Mouse (Mus musculus) lung, adult 2 months (tissue): ENCODE results near the gene Gm21970. TPM values are rescaled to one million over a fixed set of nuclear protein-coding genes. Genes with fewer than 3 reads are reported as not detected.

Experiments used
- DNase-seq: peaks from one replicate; pipeline ENCODE4 v3.0.0; 2022
- H3K4me1 ChIP-seq: fragments of 200-500 bp; 2 replicates; pipeline ENCODE4 v1.6.1; 2011; ENCODE audit warnings: low read length; ENCODE audit not compliant: control insufficient read depth, insufficient read depth
- H3K4me3 ChIP-seq: fragments of 200-500 bp; replicated peaks from 2 replicates; pipeline ENCODE3; 2011; ENCODE audit warnings: low read depth, mild to moderate bottlenecking, control low read depth, low read length; ENCODE audit errors: extremely low read depth
- CTCF ChIP-seq: fragments of 200-500 bp; IDR thresholded peaks from 2 replicates; pipeline ENCODE4 v1.5.1; 2011; ENCODE audit warnings: mild to moderate bottlenecking, low read length, control low read depth; ENCODE audit not compliant: insufficient read depth
- POLR2A ChIP-seq: fragments of 200-500 bp; IDR thresholded peaks from 2 replicates; pipeline ENCODE4 v1.6.1; 2011; ENCODE audit warnings: low read depth, mild to moderate bottlenecking, control low read depth, low read length, borderline replicate concordance; ENCODE audit errors: extremely low read depth
- WGBS: fragments of 180-500 bp; shearing (Covaris S2); methylation state at CpG from one replicate; pipeline ENCODE4 v1.1.7; 2018; 5-methylcytosine and 5-hydroxymethylcytosine counted together
- polyA plus RNA-seq: library from polyadenylated mRNA; depleted of rRNA; stranded (reverse); fragments of >200 nt; gene quantifications from 2 replicates; pipeline ENCODE4 v1.2.3, GENCODE M21; 2012

The Gm21970 gene
- polyA plus RNA-seq, 1 experiment: not detected

- H3K4me1 ChIP-seq: peaks cover 42% of the 10 kb centered on the region
- TF ChIP-seq POLR2A: no peak
- no peak for TF ChIP-seq CTCF
- no peak overlapping the region for H3K4me3 ChIP-seq
- WGBS: 53% methylated on average over 4 of the region's 4 CpGs
- DNase-seq: no peak
Observed at GRCm38 (mm10) chr16:91381606-91382005, 9.9 kb upstream of the Gm21970 start.

GRCm38 (mm10) chr16:91382261-91382790 lies 9.2 kb upstream of the Gm21970 start:
- no peak for TF ChIP-seq CTCF
- 84% methylated on average over 9 of the region's 9 CpGs for WGBS

GRCm38 (mm10) chr16:91384221-91384620 lies 7.3 kb upstream of the Gm21970 start:
- H3K4me3 ChIP-seq: no peak overlapping the region
- TF ChIP-seq POLR2A (no peak), CTCF (no peak)
- no peak for DNase-seq
- peaks cover 32% of the 10 kb centered on the region for H3K4me1 ChIP-seq
- 56% methylated on average over 4 of the region's 4 CpGs for WGBS

More at GRCm38 (mm10) chr16:91382261-91382790, 9.2 kb upstream of the Gm21970 start:
- Histone ChIP-seq H3K4me3 (no peak overlapping the region), H3K4me1 (peaks cover 41% of the 10 kb centered on the region)
- no peak for DNase-seq

GRCm38 (mm10) chr16:91385621-91386020 lies 5.9 kb upstream of the Gm21970 start:
- 30% methylated on average over 10 of the region's 10 CpGs for WGBS
- Histone ChIP-seq H3K4me1 (peaks cover 21% of the 10 kb centered on the region), H3K4me3 (no peak overlapping the region)
- peak; percentile 37 for DNase-seq
- TF ChIP-seq CTCF: no peak
- peak; percentile 79; the same call in 1 of the 2 replicates for TF ChIP-seq POLR2A

GRCm38 (mm10) chr16:91386419-91387120 lies 5.0 kb upstream of the Gm21970 start:
- DNase-seq: no peak
- 75% methylated on average over 10 of the region's 10 CpGs for WGBS
- Histone ChIP-seq H3K4me3 (no peak overlapping the region), H3K4me1 (peaks cover 18% of the 10 kb centered on the region)
- no peak for TF ChIP-seq CTCF
- no peak for TF ChIP-seq POLR2A

- Histone ChIP-seq H3K4me3 (no peak overlapping the region), H3K4me1 (peaks cover 15% of the 10 kb centered on the region)
- WGBS: 86% methylated on average over 3 of the region's 3 CpGs
- DNase-seq: no peak
- no peak for TF ChIP-seq POLR2A
- TF ChIP-seq CTCF: no peak
Observed at GRCm38 (mm10) chr16:91387121-91387486, 4.4 kb upstream of the Gm21970 start.

- TF ChIP-seq CTCF (peak; percentile 64), POLR2A (no peak)
- no peak for DNase-seq
- Histone ChIP-seq H3K4me3 (no peak overlapping the region), H3K4me1 (peaks cover 7% of the 10 kb centered on the region)
- 91% methylated on average over 4 of the region's 4 CpGs for WGBS
Observed at GRCm38 (mm10) chr16:91390100-91390499, 1.4 kb upstream of the Gm21970 start.

- WGBS: 39% methylated on average over 4 of the region's 4 CpGs
- Histone ChIP-seq H3K4me1 (no peaks in the 10 kb centered on the region; the same call in 1 of the 2 replicates), H3K4me3 (no peak overlapping the region)
- TF ChIP-seq POLR2A: no peak
- TF ChIP-seq CTCF: no peak
- DNase-seq: no peak
Observed at GRCm38 (mm10) chr16:91394826-91395410, 3.4 kb downstream of the Gm21970 start.

GRCm38 (mm10) chr16:91395633-91396392 lies 4.3 kb downstream of the Gm21970 start:
- DNase-seq: no peak
- Histone ChIP-seq H3K4me1 (no peaks in the 10 kb centered on the region; the same call in 1 of the 2 replicates), H3K4me3 (no peak overlapping the region)
- 81% methylated on average over 8 of the region's 8 CpGs for WGBS
- TF ChIP-seq CTCF (no peak), POLR2A (no peak)
